Mouse (Mus musculus): ENCODE results near the gene Rps19bp1. TPM values are rescaled to one million over a fixed set of nuclear protein-coding genes. Genes with fewer than 3 reads are reported as not detected.

Gene Rps19bp1
- polyA plus RNA-seq (2015; fragmentation: Nextera tagmentation; extraction: Ambion mirVana) = 34.7 and 36.1 TPM in 2 replicates

GRCm38 (mm10) chr15:80263610-80264575, at the start of gene Rps19bp1:
Gene Rps19bp1, minus strand, starts transcription at chr15:80264315.
- Histone ChIP-seq H3K36me3 (ENCODE audit: insufficient read depth, low read length) (no peaks in the 10 kb centered on the region), H3K4me2 (replicated peaks; ENCODE audit: low read depth, low read length) (peak within 1 kb of the TSS; percentile 82), H3K27ac (ENCODE audit: low read length) (peak within 1 kb of the TSS; percentile 73), H3K4me1 (ENCODE audit: insufficient read depth, low read depth, low read length) (no peaks in the 10 kb centered on the region), H3K9ac (replicated peaks; ENCODE audit: low read depth) (peak within 1 kb of the TSS; percentile 76), H3K27me3 (replicated peaks; ENCODE audit: insufficient read depth, low read length) (no peaks in the 10 kb centered on the region), H3K4me3 (ENCODE audit: low read depth, low read length) (peak within 1 kb of the TSS; percentile 82), H3K9me3 (ENCODE audit: low read length) (no peaks in the 10 kb centered on the region)
- 3% methylated on average over 66 of the region's 66 CpGs for WGBS
- DNase-seq (ENCODE audit: low spot score) (peak; percentile 96), ATAC-seq (peak; percentile 96)
- no peak for TF ChIP-seq CTCF (IDR thresholded peaks at IDR 0.05)
- TF ChIP-seq EP300 (IDR thresholded peaks at IDR 0.05) = no peak

DNA sequence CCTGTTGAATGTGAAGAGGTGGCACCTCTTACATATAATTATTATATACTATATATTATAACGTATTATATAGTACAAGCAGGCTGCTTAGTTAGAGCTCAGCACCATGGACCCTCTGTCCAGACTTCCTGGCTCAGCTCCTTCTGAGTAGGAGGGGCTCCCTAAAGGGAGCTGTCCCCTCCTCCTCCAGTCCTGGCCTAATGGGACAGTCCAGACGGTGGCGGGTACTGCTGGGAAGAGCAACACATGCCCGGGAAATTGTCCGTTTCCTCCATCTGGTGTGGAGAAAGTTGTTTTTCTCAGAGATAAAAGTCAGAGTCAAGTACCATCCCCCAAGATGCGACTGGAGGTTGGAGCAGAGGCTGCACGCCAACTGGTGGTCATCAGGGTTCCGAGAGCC, 42.0 kb upstream of the Rps19bp1 start:
- no peak for ATAC-seq

GRCm38 (mm10) chr15:80304188-80304587, 40.1 kb upstream of the Rps19bp1 start:
- WGBS = 86% methylated on average over 12 of the region's 12 CpGs
- no peaks in the 10 kb centered on the region for H3K9me3 ChIP-seq (ENCODE audit: low read length)
- no peaks in the 10 kb centered on the region for H3K36me3 ChIP-seq (ENCODE audit: insufficient read depth, low read length)
- ATAC-seq (no peak), DNase-seq (ENCODE audit: low spot score) (no peak)
- TF ChIP-seq CTCF (IDR thresholded peaks at IDR 0.05) = no peak
- no peak for TF ChIP-seq EP300 (IDR thresholded peaks at IDR 0.05)
- H3K27ac ChIP-seq (ENCODE audit: low read length) = no peak overlapping the region
- no peaks in the 10 kb centered on the region for H3K4me1 ChIP-seq (ENCODE audit: insufficient read depth, low read depth, low read length)
- H3K9ac ChIP-seq (replicated peaks; ENCODE audit: low read depth) = no peak overlapping the region
- no peak overlapping the region for H3K4me2 ChIP-seq (replicated peaks; ENCODE audit: low read depth, low read length)
- no peaks in the 10 kb centered on the region for H3K27me3 ChIP-seq (replicated peaks; ENCODE audit: insufficient read depth, low read length)
- no peak overlapping the region for H3K4me3 ChIP-seq (ENCODE audit: low read depth, low read length)

More for the DNA sequence above, 42.0 kb upstream of the Rps19bp1 start:
- Histone ChIP-seq H3K4me3 (ENCODE audit: low read depth, low read length) (no peak overlapping the region), H3K9ac (replicated peaks; ENCODE audit: low read depth) (no peak overlapping the region), H3K9me3 (ENCODE audit: low read length) (no peaks in the 10 kb centered on the region), H3K27ac (ENCODE audit: low read length) (no peak overlapping the region), H3K27me3 (replicated peaks; ENCODE audit: insufficient read depth, low read length) (no peaks in the 10 kb centered on the region), H3K4me2 (replicated peaks; ENCODE audit: low read depth, low read length) (no peak overlapping the region), H3K4me1 (ENCODE audit: insufficient read depth, low read depth, low read length) (no peaks in the 10 kb centered on the region), H3K36me3 (ENCODE audit: insufficient read depth, low read length) (no peaks in the 10 kb centered on the region)
- WGBS = 43% methylated on average over 8 of the region's 8 CpGs
- no peak for TF ChIP-seq EP300 (IDR thresholded peaks at IDR 0.05)
- TF ChIP-seq CTCF (IDR thresholded peaks at IDR 0.05) = no peak
- no peak for DNase-seq (ENCODE audit: low spot score)

- no peak overlapping the region for H3K27ac ChIP-seq (ENCODE audit: low read length)
- DNase-seq (ENCODE audit: low spot score) (no peak), ATAC-seq (no peak)
- H3K4me2 ChIP-seq (replicated peaks; ENCODE audit: low read depth, low read length) = no peak overlapping the region
- H3K4me3 ChIP-seq (ENCODE audit: low read depth, low read length) = no peak overlapping the region
- H3K4me1 ChIP-seq (ENCODE audit: insufficient read depth, low read depth, low read length) = no peaks in the 10 kb centered on the region
- no peak for TF ChIP-seq EP300 (IDR thresholded peaks at IDR 0.05)
- TF ChIP-seq CTCF (IDR thresholded peaks at IDR 0.05) = no peak
- H3K9me3 ChIP-seq (ENCODE audit: low read length) = no peaks in the 10 kb centered on the region
- H3K27me3 ChIP-seq (replicated peaks; ENCODE audit: insufficient read depth, low read length) = no peaks in the 10 kb centered on the region
- H3K36me3 ChIP-seq (ENCODE audit: insufficient read depth, low read length) = no peaks in the 10 kb centered on the region
- no peak overlapping the region for H3K9ac ChIP-seq (replicated peaks; ENCODE audit: low read depth)
- WGBS = 68% methylated on average over 14 of the region's 14 CpGs
These were observed 39.7 kb upstream of the Rps19bp1 start for GRCm38 (mm10) chr15:80303779-80304178.

DNA sequence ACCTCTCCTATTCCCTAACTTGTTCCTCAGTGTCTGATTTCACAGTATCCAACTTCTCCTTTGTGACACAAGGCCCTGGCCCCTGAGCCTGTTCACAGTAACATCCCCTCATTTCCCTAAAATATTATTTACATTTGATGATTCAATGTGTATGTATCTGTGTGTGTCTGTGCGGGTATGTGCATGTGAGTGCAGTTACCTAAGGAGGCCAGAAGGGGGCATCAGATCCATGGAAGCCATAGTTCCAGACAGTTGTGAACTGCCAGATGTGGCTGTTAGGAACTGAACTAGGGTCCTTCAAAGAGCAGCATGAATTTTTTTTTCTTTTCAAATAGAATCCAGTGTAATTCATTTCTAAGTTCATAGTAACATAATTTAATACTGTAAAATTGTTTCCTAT, 33.0 kb upstream of the Rps19bp1 start:
- ATAC-seq (no peak), DNase-seq (ENCODE audit: low spot score) (no peak)
- no peak overlapping the region for H3K27ac ChIP-seq (ENCODE audit: low read length)
- H3K4me1 ChIP-seq (ENCODE audit: insufficient read depth, low read depth, low read length) = no peaks in the 10 kb centered on the region
- WGBS = 100% methylated on average over 1 of the region's 1 CpGs
- no peaks in the 10 kb centered on the region for H3K27me3 ChIP-seq (replicated peaks; ENCODE audit: insufficient read depth, low read length)
- no peaks in the 10 kb centered on the region for H3K36me3 ChIP-seq (ENCODE audit: insufficient read depth, low read length)
- no peak overlapping the region for H3K4me3 ChIP-seq (ENCODE audit: low read depth, low read length)
- no peak overlapping the region for H3K4me2 ChIP-seq (replicated peaks; ENCODE audit: low read depth, low read length)
- TF ChIP-seq EP300 (IDR thresholded peaks at IDR 0.05) (no peak), CTCF (IDR thresholded peaks at IDR 0.05) (peak; percentile 20; the same call in 1 of the 2 replicates)
- no peaks in the 10 kb centered on the region for H3K9me3 ChIP-seq (ENCODE audit: low read length)
- H3K9ac ChIP-seq (replicated peaks; ENCODE audit: low read depth) = no peak overlapping the region

DNA sequence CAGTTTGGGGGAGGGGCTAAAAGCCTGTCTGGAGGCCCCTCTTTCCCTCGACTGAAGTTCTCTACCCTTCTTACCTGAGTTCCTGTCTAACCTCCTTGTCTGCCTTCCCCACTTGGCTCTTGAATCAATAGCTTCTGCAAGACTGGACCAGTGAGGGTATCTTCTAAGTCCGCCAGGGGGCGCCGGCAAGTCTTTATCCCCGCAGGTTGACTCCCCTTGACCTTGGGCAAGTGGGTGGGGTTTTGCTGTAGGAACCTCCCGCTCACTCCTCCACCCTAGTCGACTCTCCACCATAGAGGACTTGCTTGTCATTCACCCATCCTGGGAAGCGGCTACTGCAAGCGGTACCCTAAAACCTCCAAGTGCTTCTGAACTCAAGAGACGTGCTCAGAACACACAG, 25.3 kb upstream of the Rps19bp1 start:
- H3K4me2 ChIP-seq (replicated peaks; ENCODE audit: low read depth, low read length) = no peak overlapping the region
- no peaks in the 10 kb centered on the region; the same call in 1 of the 2 replicates for H3K4me1 ChIP-seq (ENCODE audit: insufficient read depth, low read depth, low read length)
- TF ChIP-seq EP300 (IDR thresholded peaks at IDR 0.05) = no peak
- peak; percentile 71 for TF ChIP-seq CTCF (IDR thresholded peaks at IDR 0.05)
- WGBS = 8% methylated on average over 10 of the region's 10 CpGs
- ATAC-seq (no peak; the same call in 1 of the 2 replicates), DNase-seq (ENCODE audit: low spot score) (peak; percentile 79)
- H3K36me3 ChIP-seq (ENCODE audit: insufficient read depth, low read length) = no peaks in the 10 kb centered on the region
- H3K27ac ChIP-seq (ENCODE audit: low read length) = no peak overlapping the region
- H3K9me3 ChIP-seq (ENCODE audit: low read length) = no peaks in the 10 kb centered on the region
- H3K9ac ChIP-seq (replicated peaks; ENCODE audit: low read depth) = no peak overlapping the region
- H3K27me3 ChIP-seq (replicated peaks; ENCODE audit: insufficient read depth, low read length) = peaks cover 40% of the 10 kb centered on the region
- H3K4me3 ChIP-seq (ENCODE audit: low read depth, low read length) = no peak overlapping the region
